Mouse (Mus musculus): ENCODE data around the gene Meis2. TPM values are rescaled to one million over a fixed set of nuclear protein-coding genes. Genes with fewer than 3 reads are reported as not detected.

Meis2 gene
- total and polyA plus RNA-seq, 3 experiments, result 3.1 to 9.8 TPM; not detected in 1

DNA sequence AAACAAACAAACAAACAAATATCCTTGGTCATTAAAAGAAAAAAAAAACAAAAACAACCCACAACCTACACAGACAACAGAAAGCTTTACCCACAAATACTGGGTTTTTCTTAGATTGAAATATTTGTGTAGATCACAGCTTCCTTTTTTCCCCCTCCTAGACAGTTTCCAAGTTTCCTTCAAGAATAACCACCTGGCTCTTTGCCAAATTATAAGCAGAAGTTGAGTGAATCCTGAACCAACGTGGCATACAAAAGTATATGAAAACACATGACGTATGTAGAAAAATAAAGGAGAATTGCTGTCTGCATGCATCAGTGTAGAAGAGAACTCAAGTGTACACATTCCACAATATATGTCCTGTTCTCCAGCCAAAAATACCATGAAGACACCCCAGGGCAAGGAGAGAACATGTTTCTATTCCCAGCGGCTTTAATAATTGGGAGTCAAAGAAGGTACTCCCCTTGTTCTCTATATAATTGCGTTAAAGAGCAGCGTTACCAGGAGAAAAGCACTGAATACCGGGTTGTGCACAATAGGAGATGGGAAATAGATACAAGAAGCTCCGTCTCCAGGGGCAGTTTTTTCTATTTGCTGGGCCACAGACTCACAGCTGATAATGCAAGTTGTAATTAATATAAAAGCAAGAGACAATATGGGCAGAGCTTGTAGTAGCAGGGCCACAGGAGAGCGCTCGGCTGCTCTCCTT lies 13.6 kb downstream of the Meis2 start:
- Histone ChIP-seq H3K4me1 (ENCODE audit: control insufficient read depth in 1 of 2, insufficient read depth in 2 of 2, low read length in 2 of 2) (no peaks in the 10 kb centered on the region), H3K9ac (ENCODE audit: control insufficient read depth, low read depth, low read length, poor library complexity, severe bottlenecking) (no peak overlapping the region), H3K27me3 (ENCODE audit: control insufficient read depth in 1 of 2, insufficient read depth in 2 of 2, low read length in 2 of 2) (no peaks in the 10 kb centered on the region), H3K79me2 (ENCODE audit: control insufficient read depth, insufficient read depth, low read length, poor library complexity) (no peaks in the 10 kb centered on the region), H3K9me3 (replicated peaks; ENCODE audit: insufficient read depth, low read length) (no peaks in the 10 kb centered on the region), H3K36me3 (ENCODE audit: control insufficient read depth in 1 of 2, insufficient read depth in 2 of 2, low read length in 2 of 2) (peaks cover 0 to 8% of the 10 kb centered on the region in 2 experiments; a peak in 2 of 4 replicates), H3K27ac (ENCODE audit: control insufficient read depth, low read depth, low read length) (no peak overlapping the region), H3K4me3 (ENCODE audit: control insufficient read depth in 1 of 2, insufficient read depth in 1 of 2, low read depth in 2 of 2, low read length in 2 of 2) (no peak overlapping the region)
- TF ChIP-seq EP300 (IDR thresholded peaks at IDR 0.05; ENCODE audit: low read depth in 1 of 2, low read length in 2 of 2) (0 out of 4 replicates have a peak, but pooled peaks of 1 of the 2 experiments have one; percentile 6), ZMIZ1 (IDR thresholded peaks at IDR 0.05; ENCODE audit: low read depth, low read length) (no peak), UBTF (IDR thresholded peaks at IDR 0.05; ENCODE audit: borderline replicate concordance, insufficient read depth, low read depth, low read length) (no peak), USF1 (IDR thresholded peaks at IDR 0.05; ENCODE audit: low read depth, low read length) (no peak), MXI1 (IDR thresholded peaks at IDR 0.05; ENCODE audit: low read depth, low read length) (no peak), MYC (IDR thresholded peaks at IDR 0.05; ENCODE audit: low read depth, low read length) (peak; percentile 50; the same call in 1 of the 2 replicates), TAL1 (IDR thresholded peaks at IDR 0.05; ENCODE audit: low read length) (no peak), MYB (IDR thresholded peaks at IDR 0.05; ENCODE audit: low read depth, low read length) (no peak), MEF2A (IDR thresholded peaks at IDR 0.05; ENCODE audit: extremely low read depth, insufficient replicate concordance, low read depth, low read length, poor library complexity, severe bottlenecking) (no peak), ELF1 (IDR thresholded peaks at IDR 0.05; ENCODE audit: low read depth, low read length) (no peak), JUND (IDR thresholded peaks at IDR 0.05; ENCODE audit: low read depth, low read length) (no peak), CTCF (IDR thresholded peaks at IDR 0.05 in 2 of 3, conservative IDR thresholded peaks at IDR 0.05 in 1 of 3; ENCODE audit: control insufficient read depth in 1 of 3, insufficient read depth in 1 of 3, low read depth in 2 of 3, low read length in 3 of 3, poor library complexity in 1 of 3, severe bottlenecking in 1 of 3) (no peak)
- peak; percentile 66 for DNase-seq (ENCODE audit: low read depth, low spot score)

DNA sequence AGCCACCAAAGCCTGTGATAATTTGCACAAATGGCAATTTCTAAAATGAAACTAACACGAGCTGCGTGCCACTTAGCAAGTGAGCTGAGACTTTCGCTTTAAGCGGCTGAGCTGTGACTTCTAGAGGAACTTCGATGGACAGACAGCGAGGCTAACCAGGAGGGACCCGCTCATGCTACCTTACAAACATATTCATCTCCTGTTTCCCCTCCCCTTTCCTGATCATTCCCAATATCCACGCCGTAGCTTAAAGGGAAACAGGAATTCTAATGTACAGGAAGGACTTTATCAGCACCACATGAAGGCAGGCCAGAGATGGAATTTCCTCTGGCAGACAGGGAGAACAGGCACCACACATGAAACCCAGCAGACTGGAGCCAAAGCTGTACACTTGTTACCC lies 15.9 kb downstream of the Meis2 start:
- Histone ChIP-seq H3K79me2 (ENCODE audit: control insufficient read depth, insufficient read depth, low read length, poor library complexity) (no peaks in the 10 kb centered on the region), H3K4me3 (ENCODE audit: control insufficient read depth in 1 of 2, insufficient read depth in 1 of 2, low read depth in 2 of 2, low read length in 2 of 2) (no peak overlapping the region), H3K27me3 (ENCODE audit: control insufficient read depth in 1 of 2, insufficient read depth in 2 of 2, low read length in 2 of 2) (no peaks in the 10 kb centered on the region), H3K27ac (ENCODE audit: control insufficient read depth, low read depth, low read length) (no peak overlapping the region), H3K4me1 (ENCODE audit: control insufficient read depth in 1 of 2, insufficient read depth in 2 of 2, low read length in 2 of 2) (no peaks in the 10 kb centered on the region), H3K36me3 (ENCODE audit: control insufficient read depth in 1 of 2, insufficient read depth in 2 of 2, low read length in 2 of 2) (peaks cover 0 to 8% of the 10 kb centered on the region in 2 experiments; a peak in 2 of 4 replicates), H3K9ac (ENCODE audit: control insufficient read depth, low read depth, low read length, poor library complexity, severe bottlenecking) (no peak overlapping the region), H3K9me3 (replicated peaks; ENCODE audit: insufficient read depth, low read length) (no peaks in the 10 kb centered on the region)
- no peak for DNase-seq (ENCODE audit: low read depth, low spot score)
- TF ChIP-seq POLR2A (IDR thresholded peaks at IDR 0.05; ENCODE audit: control insufficient read depth in 1 of 2, insufficient read depth in 1 of 2, low read depth in 1 of 2, low read length in 2 of 2, poor library complexity in 1 of 2) (no peak), E2F4 (IDR thresholded peaks at IDR 0.05; ENCODE audit: borderline replicate concordance, low read depth, low read length) (no peak), MXI1 (IDR thresholded peaks at IDR 0.05; ENCODE audit: low read depth, low read length) (no peak), ZKSCAN1 (IDR thresholded peaks at IDR 0.05; ENCODE audit: low read depth, low read length) (no peak), USF1 (IDR thresholded peaks at IDR 0.05; ENCODE audit: low read depth, low read length) (no peak), POLR2AphosphoS2 (IDR thresholded peaks at IDR 0.05; ENCODE audit: low read length) (no peak)

All from MEL (cell line).